ENCODE assay signal across 8 mouse cellular contexts in genomic region chr13:95375554-95375914, GRCm38 (mm10). TPM values are rescaled to one million over a fixed set of nuclear protein-coding genes. Genes with fewer than 3 reads are reported as not detected.
DNase-seq lines count a peak whose midpoint lies in the region; ATAC-seq and TF ChIP-seq lines count a peak whose summit lies in the region.

No protein-coding gene starts in this region.

- H3K27me3 ChIP-seq in embryonic facial prominence, embryonic 13.5 days: no peaks in the 10 kb centered on the region
- no peaks in the 10 kb centered on the region for H3K27me3 ChIP-seq in intestine, postnatal 0 days (replicated peaks; ENCODE audit: control insufficient read depth, insufficient read depth, low read length)
- no peaks in the 10 kb centered on the region for H3K27me3 ChIP-seq in neural tube, embryonic 13.5 days

- ATAC-seq in embryonic facial prominence, embryonic 13.5 days (ENCODE audit: insufficient number of reproducible peaks, insufficient read depth, low FRiP score, low TSS enrichment, low read depth): no peak
- no peak for ATAC-seq in intestine, postnatal 0 days
- ATAC-seq in neural tube, embryonic 13.5 days (ENCODE audit: low read depth): peak; percentile 48

- no peak for DNase-seq in layer of hippocampus, adult 2 months (ENCODE audit: low spot score in 2 of 2)
- no peak for DNase-seq in layer of hippocampus, postnatal 10 days (ENCODE audit: low spot score in 2 of 2)
- DNase-seq in thymus, postnatal 36 days: no peak
- DNase-seq in MN1 (ENCODE audit: low spot score): no peak
- DNase-seq in urinary bladder, adult 18-20 months (ENCODE audit: low spot score in 2 of 2): no peak

- H3K4me2 ChIP-seq in embryonic facial prominence, embryonic 13.5 days: peak overlapping the region; percentile 92
- peak overlapping the region; percentile 79 for H3K4me2 ChIP-seq in intestine, postnatal 0 days (replicated peaks; ENCODE audit: low read depth)
- peak overlapping the region; percentile 65 for H3K4me2 ChIP-seq in neural tube, embryonic 13.5 days

- TF ChIP-seq CTCF in layer of hippocampus, adult 2 months (conservative IDR thresholded peaks at IDR 0.05): no peak
- TF ChIP-seq CTCF in intestine, postnatal 0 days (IDR thresholded peaks at IDR 0.05; ENCODE audit: low read depth): no peak

- H3K9ac ChIP-seq in embryonic facial prominence, embryonic 13.5 days: peak overlapping the region; percentile 95
- peak overlapping the region; percentile 98 for H3K9ac ChIP-seq in intestine, postnatal 0 days (ENCODE audit: low read depth, low read length)
- peak overlapping the region; percentile 95 for H3K9ac ChIP-seq in neural tube, embryonic 13.5 days

- H3K9me3 ChIP-seq in embryonic facial prominence, embryonic 13.5 days: no peaks in the 10 kb centered on the region
- no peaks in the 10 kb centered on the region for H3K9me3 ChIP-seq in intestine, postnatal 0 days (ENCODE audit: control insufficient read depth)
- H3K9me3 ChIP-seq in neural tube, embryonic 13.5 days: no peaks in the 10 kb centered on the region

- H3K27ac ChIP-seq in layer of hippocampus, adult 2 months: peak overlapping the region; percentile 80
- H3K27ac ChIP-seq in embryonic facial prominence, embryonic 13.5 days: peak overlapping the region; percentile 69
- H3K27ac ChIP-seq in intestine, postnatal 0 days (ENCODE audit: low read depth, low read length): peak overlapping the region; percentile 96; the same call in 1 of the 2 replicates
- peak overlapping the region; percentile 79 for H3K27ac ChIP-seq in neural tube, embryonic 13.5 days (replicated peaks)

- peak overlapping the region; percentile 91 for H3K4me3 ChIP-seq in layer of hippocampus, adult 2 months
- H3K4me3 ChIP-seq in embryonic facial prominence, embryonic 13.5 days: peak overlapping the region; percentile 99
- H3K4me3 ChIP-seq in intestine, postnatal 0 days (ENCODE audit: low read depth, low read length): peak overlapping the region; percentile 96
- peak overlapping the region; percentile 98 for H3K4me3 ChIP-seq in neural tube, embryonic 13.5 days

- H3K4me1 ChIP-seq in embryonic facial prominence, embryonic 13.5 days: peaks cover 11% of the 10 kb centered on the region
- H3K4me1 ChIP-seq in intestine, postnatal 0 days (replicated peaks; ENCODE audit: control insufficient read depth, insufficient read depth, low read length): 0 out of 2 replicates have a peak, but pooled peaks cover 3% of the 10 kb centered on the region
- peaks cover 19% of the 10 kb centered on the region for H3K4me1 ChIP-seq in neural tube, embryonic 13.5 days (replicated peaks)

- WGBS in embryonic facial prominence, embryonic 13.5 days: 26% methylated on average over 6 of the region's 6 CpGs
- 24% methylated on average over 6 of the region's 6 CpGs for WGBS in intestine, postnatal 0 days
- WGBS in neural tube, embryonic 13.5 days: 33% methylated on average over 6 of the region's 6 CpGs

- H3K36me3 ChIP-seq in embryonic facial prominence, embryonic 13.5 days: peaks cover 6% of the 10 kb centered on the region
- H3K36me3 ChIP-seq in intestine, postnatal 0 days (ENCODE audit: control insufficient read depth, insufficient read depth): peaks cover 6% of the 10 kb centered on the region
- H3K36me3 ChIP-seq in neural tube, embryonic 13.5 days: peaks cover 6% of the 10 kb centered on the region

RNA-seq across cellular contexts. Expression of gene Aggf1, which starts 0.4 kb away (rescaled TPM):
- total RNA-seq in layer of hippocampus, adult 2 months (2021): 10 to 100 TPM; 46.4 to 51.4 TPM
- total RNA-seq in layer of hippocampus, postnatal 10 days (2021): 10 to 100 TPM; 42.0 to 43.9 TPM
- 37.2 and 38.8 TPM in 2 replicates for polyA plus RNA-seq in embryonic facial prominence, embryonic 13.5 days (2015; fragmentation: Nextera tagmentation; extraction: Ambion mirVana)
- 19.6 and 21.1 TPM in 2 replicates for polyA plus RNA-seq in intestine, postnatal 0 days (2015; fragmentation: Nextera tagmentation; extraction: Ambion mirVana)
- 37.1 and 39.2 TPM in 2 replicates for polyA plus RNA-seq in neural tube, embryonic 13.5 days (2015; fragmentation: Nextera tagmentation; extraction: Ambion mirVana)

RNA-seq across cellular contexts. Expression of gene Zbed3, which starts 52.1 kb away (rescaled TPM):
- 10 to 100 TPM; 14.0 to 16.5 TPM for total RNA-seq in layer of hippocampus, adult 2 months (2021)
- total RNA-seq in layer of hippocampus, postnatal 10 days (2021): 10 to 100 TPM; 19.1 to 21.8 TPM
- 75.1 and 84.9 TPM in 2 replicates for polyA plus RNA-seq in embryonic facial prominence, embryonic 13.5 days (2015; fragmentation: Nextera tagmentation; extraction: Ambion mirVana)
- 19.6 and 20.9 TPM in 2 replicates for polyA plus RNA-seq in intestine, postnatal 0 days (2015; fragmentation: Nextera tagmentation; extraction: Ambion mirVana)
- polyA plus RNA-seq in neural tube, embryonic 13.5 days (2015; fragmentation: Nextera tagmentation; extraction: Ambion mirVana): 38.2 and 44.3 TPM in 2 replicates
